Mouse (Mus musculus): ENCODE data around the gene Cdkn2aipnl.
A peak's percentile ranks its signal among the peaks of the same experiment; 100 is the strongest.

Gene Cdkn2aipnl

GRCm38 (mm10) chr11:51967443-51968401 is at the start of gene Cdkn2aipnl:
Gene Cdkn2aipnl (plus strand): TSS chr11:51967661.
- DNase-seq (ENCODE audit: low read depth, low spot score) = peak; percentile 93

- peak; percentile 75 for DNase-seq (ENCODE audit: low read depth, low spot score)
Measured at GRCm38 (mm10) chr11:51917951-51918350, 49.5 kb upstream of the Cdkn2aipnl start.

DNA sequence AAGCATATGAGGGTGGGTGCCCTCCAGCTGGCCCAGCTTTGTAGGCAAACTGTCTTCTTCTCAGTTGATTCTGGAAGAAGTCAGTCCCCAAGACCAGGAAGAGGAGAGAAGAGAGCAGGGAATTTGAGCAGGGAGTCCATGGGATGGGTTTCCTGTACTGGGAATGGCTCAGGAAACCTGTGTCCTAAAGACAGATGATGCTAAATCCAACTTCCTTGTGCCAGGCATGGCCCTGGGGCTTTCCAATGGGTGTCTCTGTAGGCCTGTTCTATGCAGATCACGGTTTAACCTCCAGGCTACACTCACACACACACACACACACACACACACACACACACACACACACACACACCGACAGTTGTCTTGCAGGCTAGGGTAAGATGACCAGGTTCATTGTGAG is 48.9 kb upstream of the Cdkn2aipnl start:
- DNase-seq (ENCODE audit: low read depth, low spot score) = no peak

GRCm38 (mm10) chr11:51921355-51922125 is 45.9 kb upstream of the Cdkn2aipnl start:
- DNase-seq (ENCODE audit: low read depth, low spot score) = no peak

GRCm38 (mm10) chr11:51922421-51922841 is 45.0 kb upstream of the Cdkn2aipnl start:
- peak; percentile 78 for DNase-seq (ENCODE audit: low read depth, low spot score)

- DNase-seq (ENCODE audit: low read depth, low spot score) = no peak
Measured at GRCm38 (mm10) chr11:51925595-51925994, 41.9 kb upstream of the Cdkn2aipnl start.

DNA sequence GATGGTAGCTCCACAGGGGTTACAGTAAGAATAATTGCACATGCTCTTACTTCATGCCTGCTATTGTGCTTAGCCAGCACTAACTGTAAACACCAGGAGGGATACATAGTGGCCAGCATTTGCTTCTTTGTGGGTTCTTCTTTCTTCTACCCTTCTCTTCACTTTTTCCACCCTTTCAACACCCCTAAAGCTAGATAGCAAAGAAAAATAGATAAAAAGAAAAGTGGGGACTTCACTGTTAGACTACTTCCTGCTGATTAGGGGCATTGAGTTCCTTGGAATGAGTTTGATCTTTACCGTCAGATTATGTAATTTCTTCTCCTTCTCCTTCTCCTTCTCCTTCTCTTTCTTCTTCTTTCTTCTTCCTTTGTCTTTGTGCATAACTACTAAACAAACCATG is 41.1 kb upstream of the Cdkn2aipnl start:
- no peak for DNase-seq (ENCODE audit: low read depth, low spot score)

DNA sequence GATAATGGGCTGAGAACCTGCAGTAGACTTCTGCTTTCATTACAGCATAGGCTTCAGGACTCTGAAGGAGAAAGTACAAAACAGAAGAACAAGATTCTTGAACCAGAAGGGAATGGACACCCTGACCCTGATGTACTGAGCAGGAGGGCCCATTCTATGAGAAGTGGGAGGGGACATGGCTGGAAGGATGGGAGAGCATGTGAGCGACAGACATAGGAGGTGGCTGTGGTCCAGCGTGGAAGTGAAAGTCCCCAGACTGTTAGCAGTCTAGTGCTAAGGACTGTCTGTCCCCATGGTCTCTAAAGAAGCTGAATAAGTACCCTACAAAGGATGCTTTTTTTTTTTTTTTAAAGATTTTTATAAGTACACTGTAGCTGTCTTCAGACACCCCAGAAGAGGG is 40.4 kb upstream of the Cdkn2aipnl start:
- no peak for DNase-seq (ENCODE audit: low read depth, low spot score)

- DNase-seq (ENCODE audit: low read depth, low spot score) = no peak
Measured at GRCm38 (mm10) chr11:51931138-51931537, 36.3 kb upstream of the Cdkn2aipnl start.

GRCm38 (mm10) chr11:51931790-51932189 is 35.7 kb upstream of the Cdkn2aipnl start:
- DNase-seq (ENCODE audit: low read depth, low spot score) = no peak

- peak; percentile 50 for DNase-seq (ENCODE audit: low read depth, low spot score)
Measured at GRCm38 (mm10) chr11:51934230-51934629, 33.2 kb upstream of the Cdkn2aipnl start.

DNA sequence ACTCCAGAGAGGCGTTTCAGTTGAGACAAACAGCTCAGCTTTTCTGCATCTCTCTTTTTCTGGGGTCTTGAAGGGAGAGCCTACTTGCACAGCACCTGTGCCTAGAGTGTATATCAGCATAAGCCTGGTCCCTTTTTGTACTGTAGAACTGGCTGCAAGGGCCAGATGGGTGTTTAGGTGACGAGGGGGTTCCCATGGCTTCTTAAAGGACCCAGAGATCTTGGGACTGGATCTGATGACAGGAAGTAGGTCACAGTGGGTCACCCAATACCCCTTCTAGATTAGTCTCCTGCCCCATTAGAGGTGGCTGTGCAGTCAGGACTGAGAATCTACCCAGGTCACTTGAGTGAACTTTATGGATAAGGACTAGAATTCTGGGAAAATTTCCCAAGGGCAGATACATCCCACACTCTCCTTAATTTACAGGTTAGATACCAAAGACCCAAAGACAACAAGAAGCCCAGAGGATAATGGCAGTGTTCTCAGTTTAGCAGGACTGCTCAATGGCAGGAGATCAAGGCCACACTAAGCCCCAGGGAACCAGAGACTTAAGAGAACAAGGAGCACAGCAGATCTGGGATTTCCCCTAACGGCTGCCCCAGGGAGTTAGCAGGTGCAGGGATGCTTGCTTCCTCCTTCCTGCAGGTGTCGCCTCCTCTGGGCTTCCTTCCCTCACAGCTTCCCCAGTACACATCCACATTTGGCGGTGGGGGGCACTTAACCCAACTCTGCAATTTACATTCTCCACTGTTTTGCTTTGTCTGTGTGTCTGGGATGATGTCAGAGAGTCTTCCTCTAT is 31.6 kb upstream of the Cdkn2aipnl start:
- no peak for DNase-seq (ENCODE audit: low read depth, low spot score)

- no peak for DNase-seq (ENCODE audit: low read depth, low spot score)
Measured at GRCm38 (mm10) chr11:51937361-51937781, 30.1 kb upstream of the Cdkn2aipnl start.

DNA sequence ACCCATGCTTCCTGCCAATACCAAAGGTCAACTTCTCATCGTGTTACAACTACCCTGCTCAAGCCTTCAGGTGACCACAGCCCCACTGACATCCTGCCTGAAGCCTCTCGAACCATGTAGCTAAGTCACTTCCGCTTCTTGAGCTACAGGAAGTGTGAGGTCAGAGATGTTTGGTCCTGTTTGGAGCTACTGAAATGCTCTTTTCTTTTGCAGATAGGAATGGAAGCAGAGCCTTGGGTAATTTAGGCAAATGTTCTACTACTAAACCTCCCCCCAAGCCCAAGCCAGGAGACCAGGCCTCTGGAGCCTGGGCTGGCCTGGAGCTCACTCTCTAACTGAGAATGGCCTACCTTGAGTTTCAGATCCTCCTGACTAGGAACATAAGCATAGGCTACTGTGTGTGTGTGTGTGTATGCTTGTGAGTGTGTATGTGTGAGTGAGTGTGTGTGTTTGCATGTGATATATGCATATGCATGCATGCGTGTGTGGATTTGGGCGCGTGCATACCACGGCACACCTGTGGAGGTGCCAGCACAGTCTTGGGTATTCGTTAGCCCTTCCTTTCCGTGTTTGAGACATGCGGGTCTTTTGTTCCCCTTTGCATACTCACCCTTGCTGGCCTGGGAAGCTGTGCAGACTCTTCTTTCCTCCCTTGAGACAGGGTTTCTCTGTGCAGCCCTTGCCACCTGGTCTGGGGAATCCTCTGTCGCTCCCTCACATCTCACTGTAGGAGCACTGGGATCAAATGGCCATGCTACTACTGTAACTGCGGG is 28.5 kb upstream of the Cdkn2aipnl start:
- DNase-seq (ENCODE audit: low read depth, low spot score) = no peak

DNA sequence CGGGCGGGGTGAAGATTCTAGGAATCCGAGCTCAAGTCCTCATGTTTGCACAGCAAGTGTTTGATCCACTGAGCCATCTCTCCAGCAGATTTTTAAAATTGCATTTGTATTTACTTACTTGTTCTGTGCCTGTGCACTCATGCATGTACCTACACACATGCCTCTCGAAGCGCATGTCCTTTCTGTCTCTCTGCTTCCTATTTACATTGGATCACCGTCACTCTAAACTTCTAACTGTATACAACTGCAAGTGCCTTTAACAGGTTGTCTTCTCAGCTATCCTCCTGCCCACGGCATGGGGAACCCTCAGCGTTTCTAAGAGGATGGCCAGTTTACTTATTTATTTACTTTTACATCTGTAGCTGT is 27.9 kb upstream of the Cdkn2aipnl start:
- DNase-seq (ENCODE audit: low read depth, low spot score) = no peak

GRCm38 (mm10) chr11:51940511-51940955 is 26.9 kb upstream of the Cdkn2aipnl start:
- DNase-seq (ENCODE audit: low read depth, low spot score) = peak; percentile 93

DNA sequence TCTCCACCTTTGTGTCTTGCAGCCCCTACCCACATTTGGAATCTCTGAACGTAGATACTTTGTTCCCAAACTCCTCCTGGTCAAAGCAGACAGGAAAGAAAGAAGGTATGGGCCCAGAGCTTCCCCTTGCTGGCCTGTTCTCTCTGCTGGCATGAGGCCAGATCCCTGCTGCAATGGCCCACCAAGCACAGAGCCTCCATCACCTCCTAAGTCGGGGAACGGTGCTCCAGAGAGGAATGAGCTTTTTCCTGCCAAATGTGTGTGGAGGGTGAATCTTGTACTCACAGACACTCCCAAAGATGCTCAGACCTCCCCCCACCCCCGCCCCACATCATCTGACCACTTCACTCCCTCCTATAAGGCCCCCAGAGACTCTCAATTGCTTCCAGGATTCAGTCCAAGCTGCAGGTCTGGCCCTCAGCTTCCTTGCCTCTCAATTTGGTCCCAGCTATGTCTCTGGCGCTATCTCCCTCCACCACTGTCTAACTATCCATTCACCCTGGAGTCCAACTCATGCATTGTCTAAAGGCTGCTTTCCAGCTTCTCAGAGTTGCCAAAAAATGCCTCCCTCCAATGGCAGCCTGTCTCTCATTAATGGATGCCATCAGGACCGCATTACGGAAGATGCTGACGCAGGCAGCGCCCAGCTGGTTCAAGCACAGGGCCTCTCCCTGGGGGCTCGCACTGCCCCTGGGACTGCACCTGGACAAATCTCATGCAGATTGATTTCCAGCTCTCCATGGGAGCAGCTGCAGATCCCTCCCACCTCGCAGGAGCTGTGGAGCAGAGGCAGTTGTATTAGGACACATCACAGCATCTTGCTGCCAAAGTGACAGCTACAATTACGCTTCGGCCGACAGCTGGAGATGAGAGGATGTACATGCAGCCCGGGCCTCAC is 24.6 kb upstream of the Cdkn2aipnl start:
- peak; percentile 45 for DNase-seq (ENCODE audit: low read depth, low spot score)

DNA sequence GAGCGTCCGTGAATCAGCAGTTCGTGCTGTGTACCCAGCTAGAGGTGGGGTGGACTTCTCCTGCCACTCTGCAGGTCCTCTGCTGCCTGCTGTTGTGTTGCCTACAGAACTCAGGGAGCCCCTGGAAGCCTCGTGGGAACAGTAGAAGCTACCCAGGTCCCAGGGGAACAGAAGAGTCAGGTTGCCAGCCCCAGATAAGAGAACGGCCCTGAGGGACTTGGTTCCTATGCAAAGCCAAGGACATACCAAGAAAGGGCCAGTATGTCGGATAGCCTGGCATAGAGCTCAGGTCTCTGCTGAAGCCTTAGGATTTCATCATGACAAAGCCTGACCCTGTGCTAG is 24.0 kb upstream of the Cdkn2aipnl start:
- no peak for DNase-seq (ENCODE audit: low read depth, low spot score)

GRCm38 (mm10) chr11:51944239-51944638 is 23.2 kb upstream of the Cdkn2aipnl start:
- DNase-seq (ENCODE audit: low read depth, low spot score) = no peak

- peak; percentile 71 for DNase-seq (ENCODE audit: low read depth, low spot score)
Measured at GRCm38 (mm10) chr11:51945548-51945947, 21.9 kb upstream of the Cdkn2aipnl start.

All from 3T3-L1 (cell line).